Mouse (Mus musculus): ENCODE data around the gene Tcirg1.

Gene Tcirg1

GRCm38 (mm10) chr19:3853121-3853520 lies 53.8 kb downstream of the Tcirg1 start:
- intact Hi-C loops (cut with DNase I) = no loop called here

- intact Hi-C loops (cut with DNase I) = no loop called here
Measured at GRCm38 (mm10) chr19:3851979-3852681, 54.8 kb downstream of the Tcirg1 start.

GRCm38 (mm10) chr19:3851502-3851962 lies 55.4 kb downstream of the Tcirg1 start, which contains the start of gene Chka:
Chka (plus strand) TSS chr19:3851773.
- intact Hi-C loops (cut with DNase I) = no loop called here

DNA sequence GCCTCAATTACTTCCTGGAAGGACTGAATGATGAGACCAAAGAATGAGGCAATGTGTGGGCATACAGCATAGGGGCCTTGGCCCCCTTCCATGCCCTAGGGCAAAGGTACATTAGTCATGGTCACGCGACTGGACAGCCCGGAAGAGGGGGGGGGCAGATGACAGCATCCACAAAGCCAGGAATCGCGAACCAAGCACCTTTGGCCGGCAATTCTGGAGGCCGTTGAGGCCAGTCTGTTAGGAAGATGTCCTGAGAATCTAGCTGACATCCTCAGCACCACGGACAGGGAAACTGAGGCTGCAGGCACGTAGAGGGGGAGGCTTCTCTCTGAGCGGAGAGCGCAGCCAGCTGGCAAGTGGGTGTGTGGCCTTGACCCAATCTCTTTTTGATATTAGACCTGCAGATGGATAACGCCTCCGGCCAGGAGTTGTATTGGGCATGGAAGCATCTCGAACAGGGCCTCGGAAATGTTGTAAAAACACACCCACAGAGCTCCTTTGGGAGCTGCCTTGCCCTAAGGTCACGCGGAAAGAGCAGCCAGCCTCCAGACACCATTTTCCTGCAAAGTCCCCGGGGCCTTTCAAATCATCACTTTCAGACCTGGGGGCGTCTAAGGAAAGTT lies 56.0 kb downstream of the Tcirg1 start:
- intact Hi-C loops (cut with DNase I) = no loop called here

- intact Hi-C loops (cut with DNase I) = no loop called here
Measured at GRCm38 (mm10) chr19:3850076-3850475, 56.9 kb downstream of the Tcirg1 start.

GRCm38 (mm10) chr19:3849251-3849650 lies 57.7 kb downstream of the Tcirg1 start:
- intact Hi-C loops (cut with DNase I) = no loop called here

DNA sequence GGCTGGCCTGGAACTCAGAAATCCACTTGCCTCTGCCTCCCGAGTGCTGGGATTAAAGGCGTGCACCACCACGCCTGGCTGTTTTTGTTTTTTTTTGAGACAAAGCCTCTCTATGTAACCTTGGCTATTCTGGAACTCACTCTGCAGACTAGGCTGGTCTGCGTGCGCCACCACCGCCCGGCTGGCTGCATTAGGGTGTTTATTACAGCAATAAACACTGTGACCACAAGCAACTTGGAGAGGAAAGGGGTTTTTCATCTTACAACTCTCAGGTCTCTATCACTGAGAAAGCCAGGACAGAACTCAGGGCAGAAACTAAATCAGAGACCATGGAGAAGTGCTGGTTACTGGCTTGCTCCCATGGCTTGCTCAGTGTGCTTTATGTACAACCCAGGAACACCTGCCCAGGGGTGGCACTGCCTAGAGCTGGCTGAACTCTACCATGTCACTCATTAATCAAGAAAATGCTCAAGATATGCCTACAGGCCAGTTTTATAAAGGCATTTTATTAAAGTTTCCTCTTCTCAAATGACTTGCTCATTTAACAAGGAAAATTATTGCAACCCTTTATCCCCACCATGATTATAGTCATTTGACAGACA lies 58.6 kb downstream of the Tcirg1 start:
- intact Hi-C loops (cut with DNase I) = no loop called here

DNA sequence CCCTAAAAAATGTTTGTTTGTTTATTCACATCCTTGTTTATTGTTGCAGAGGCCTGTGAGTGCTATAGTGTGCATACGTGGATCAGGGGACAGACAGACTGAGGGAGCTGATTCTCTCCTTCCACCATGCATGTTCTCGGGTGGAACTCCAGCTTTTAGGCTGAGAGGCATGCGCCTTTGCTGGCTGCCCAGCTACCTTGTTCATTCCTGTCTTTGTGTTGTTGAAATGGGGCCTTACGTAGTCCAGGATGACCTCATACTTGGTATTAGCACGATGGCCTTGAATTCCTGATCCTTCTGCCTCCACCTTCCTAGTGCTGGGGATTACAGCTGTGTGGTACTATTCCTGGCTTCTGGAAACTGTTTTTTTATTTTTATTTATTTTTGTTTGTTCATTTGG lies 59.2 kb downstream of the Tcirg1 start:
- intact Hi-C loops (cut with DNase I) = no loop called here

- intact Hi-C loops (cut with DNase I) = no loop called here
Measured at GRCm38 (mm10) chr19:3846676-3847604, 60.0 kb downstream of the Tcirg1 start.
